Mouse (Mus musculus) embryonic facial prominence, embryonic 14.5 days (tissue): Measurements from ENCODE around the gene Tex264. TPM values are rescaled to one million over a fixed set of nuclear protein-coding genes. Genes with fewer than 3 reads are reported as not detected.

Experiments
- ATAC-seq: fragments of 200-750 bp; cut with Nextera tagmentation; 2 replicates; pipeline ENCODE4 v1.8.0; 2017; ENCODE audit warnings: low read depth, moderate number of reproducible peaks, moderate TSS enrichment
- DNase-seq: peaks from one replicate; pipeline ENCODE4 v3.0.0-alpha.2; 2015; ENCODE audit warnings: low spot score
- H3K27ac ChIP-seq: fragments of 300-500 bp; sonication (generic); replicated peaks from 2 replicates; pipeline ENCODE4 v1.5.1; 2014; ENCODE audit warnings: low read depth, mild to moderate bottlenecking, low read length, moderate library complexity
- H3K27me3 ChIP-seq: fragments of 300-500 bp; sonication (generic); replicated peaks from 2 replicates; pipeline ENCODE4 v1.6.1; 2014; ENCODE audit warnings: low read length; ENCODE audit not compliant: control insufficient read depth, insufficient read depth
- H3K36me3 ChIP-seq: fragments of 300-500 bp; sonication (generic); 2 replicates; pipeline ENCODE4 v1.6.1; 2014; ENCODE audit warnings: low read length, mixed read lengths; ENCODE audit not compliant: control insufficient read depth, insufficient read depth
- H3K4me1 ChIP-seq: fragments of 300-500 bp; sonication (generic); 2 replicates; pipeline ENCODE4 v1.6.1; 2014; ENCODE audit warnings: antibody characterized with exemption, low read length; ENCODE audit not compliant: control insufficient read depth, insufficient read depth
- H3K4me2 ChIP-seq: fragments of 300-500 bp; sonication (generic); 2 replicates; pipeline ENCODE4 v1.6.1; 2014; ENCODE audit warnings: low read depth, mild to moderate bottlenecking, low read length, moderate library complexity, mixed read lengths
- H3K4me3 ChIP-seq: fragments of 300-500 bp; sonication (generic); 2 replicates; pipeline ENCODE4 v1.5.1; 2014; ENCODE audit warnings: low read depth, mild to moderate bottlenecking, low read length
- H3K9ac ChIP-seq: fragments of 300-500 bp; sonication (generic); 2 replicates; pipeline ENCODE4 v1.6.1; 2014; ENCODE audit warnings: low read depth, mild to moderate bottlenecking, low read length, moderate library complexity, mixed read lengths
- H3K9me3 ChIP-seq: fragments of 300-500 bp; sonication (generic); 2 replicates; pipeline ENCODE4 v1.6.1; 2016; ENCODE audit warnings: low read length; ENCODE audit not compliant: control insufficient read depth
- WGBS: fragments of 180-500 bp; shearing (Covaris S2); extraction: QIAGEN DNeasy Blood & Tissue Kit; methylation state at CpG from one replicate; pipeline ENCODE4 v1.1.7; 2014; 5-methylcytosine and 5-hydroxymethylcytosine counted together
- polyA plus RNA-seq: library from polyadenylated mRNA; unstranded; fragments of >200 nt; fragmentation: Nextera tagmentation; extraction: Ambion mirVana; gene quantifications from 2 replicates; pipeline ENCODE4 v1.2.1, GENCODE M21; 2014

Gene Tex264
- 59.0 and 68.2 TPM in 2 replicates for polyA plus RNA-seq

- H3K27me3 ChIP-seq: no peaks in the 10 kb centered on the region
- peaks cover 12% of the 10 kb centered on the region for H3K4me1 ChIP-seq
- no peaks in the 10 kb centered on the region for H3K9me3 ChIP-seq
- peak within 1 kb of the TSS; percentile 84 for H3K4me3 ChIP-seq
- WGBS: under 1% methylated on average over 20 of the region's 86 CpGs
- H3K9ac ChIP-seq: peak within 1 kb of the TSS; percentile 85
- peak; percentile 91 for ATAC-seq
- H3K27ac ChIP-seq: peak within 1 kb of the TSS; percentile 87
- peak; percentile 94 for DNase-seq
- peak within 1 kb of the TSS; percentile 85 for H3K4me2 ChIP-seq
- H3K36me3 ChIP-seq: peaks cover 17% of the 10 kb centered on the region; the same call in 1 of the 2 replicates
Observed at GRCm38 (mm10) chr9:106685249-106686101, at the start of gene Tex264. TSS of gene Tex264 (minus strand) at chr9:106685927.

DNA sequence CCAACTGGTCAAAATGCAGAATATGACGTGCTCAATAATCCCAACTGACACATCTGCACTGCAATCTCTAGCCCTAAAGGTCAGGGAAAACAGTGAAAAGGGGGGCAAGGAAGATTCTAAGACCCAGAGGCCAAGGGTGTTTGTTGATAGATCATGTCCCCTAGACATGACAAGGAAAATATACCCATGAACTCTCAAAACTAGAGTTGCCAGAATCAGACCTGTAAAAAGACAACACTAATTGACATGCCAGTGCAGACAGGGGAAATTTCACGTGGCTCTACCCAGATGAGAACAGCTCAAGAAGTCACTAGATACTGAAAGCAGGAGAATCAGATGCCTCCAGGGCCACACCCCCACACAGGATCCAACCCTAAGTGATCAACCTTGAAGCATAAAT, 48.0 kb upstream of the Tex264 start:
- no peaks in the 10 kb centered on the region for H3K4me1 ChIP-seq
- no peaks in the 10 kb centered on the region for H3K27me3 ChIP-seq
- no peak overlapping the region for H3K27ac ChIP-seq
- no peak for DNase-seq
- no peaks in the 10 kb centered on the region for H3K9me3 ChIP-seq
- WGBS: 79% methylated on average over 2 of the region's 2 CpGs
- H3K4me2 ChIP-seq: no peak overlapping the region
- no peak overlapping the region for H3K9ac ChIP-seq
- no peaks in the 10 kb centered on the region for H3K36me3 ChIP-seq
- no peak overlapping the region for H3K4me3 ChIP-seq
- ATAC-seq: no peak

- H3K9ac ChIP-seq: no peak overlapping the region
- WGBS: 88% methylated on average over 2 of the region's 2 CpGs
- H3K4me3 ChIP-seq: no peak overlapping the region
- no peaks in the 10 kb centered on the region for H3K27me3 ChIP-seq
- ATAC-seq: no peak
- no peak overlapping the region for H3K27ac ChIP-seq
- DNase-seq: no peak
- H3K4me1 ChIP-seq: no peaks in the 10 kb centered on the region
- H3K9me3 ChIP-seq: no peaks in the 10 kb centered on the region
- H3K4me2 ChIP-seq: no peak overlapping the region
- H3K36me3 ChIP-seq: no peaks in the 10 kb centered on the region
Observed at GRCm38 (mm10) chr9:106729416-106729815, 43.7 kb upstream of the Tex264 start.

DNA sequence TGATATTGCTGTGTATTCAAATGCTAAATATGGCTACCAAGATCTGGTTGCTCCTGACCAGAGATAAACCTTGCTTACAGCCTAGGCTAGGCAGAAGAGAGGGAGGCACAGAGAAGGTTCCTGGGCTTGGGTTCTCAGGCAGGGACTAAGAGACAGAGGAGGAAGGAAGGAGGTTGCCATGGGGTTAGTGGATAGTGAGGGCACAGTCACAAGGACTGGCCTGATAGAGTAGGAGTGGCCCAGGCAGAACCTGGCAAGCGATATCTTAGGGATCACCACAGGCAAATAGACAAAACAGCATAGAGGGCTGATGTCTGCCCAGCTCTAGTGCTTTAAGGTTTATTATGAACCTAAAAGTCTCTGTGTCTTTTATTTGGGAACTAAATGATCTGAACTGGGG, 41.2 kb upstream of the Tex264 start:
- H3K4me1 ChIP-seq: no peaks in the 10 kb centered on the region
- WGBS: 95% methylated on average over 1 of the region's 1 CpGs
- DNase-seq: no peak
- no peak overlapping the region for H3K27ac ChIP-seq
- H3K4me2 ChIP-seq: no peak overlapping the region
- no peak for ATAC-seq
- H3K4me3 ChIP-seq: no peak overlapping the region
- H3K27me3 ChIP-seq: no peaks in the 10 kb centered on the region
- H3K9me3 ChIP-seq: no peaks in the 10 kb centered on the region
- H3K9ac ChIP-seq: no peak overlapping the region
- no peaks in the 10 kb centered on the region; the same call in 1 of the 2 replicates for H3K36me3 ChIP-seq

DNA sequence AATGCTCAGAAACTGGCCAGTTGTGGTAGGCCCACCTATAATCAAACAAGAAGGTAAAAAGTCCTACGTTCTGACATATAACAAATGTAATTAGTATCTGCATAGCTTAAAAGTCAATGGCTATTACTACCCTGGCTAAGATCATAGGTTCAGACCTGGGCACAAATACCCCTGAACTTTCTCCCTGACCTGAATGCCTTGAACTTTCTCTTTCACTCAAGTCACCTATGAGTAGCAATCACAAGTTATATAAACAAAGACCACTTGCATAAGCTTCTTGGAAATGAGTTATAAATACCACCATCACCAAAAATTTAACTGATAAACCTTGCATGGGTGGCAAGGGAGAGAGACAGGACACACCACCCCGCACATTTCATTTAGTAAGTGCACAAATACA, 39.7 kb upstream of the Tex264 start:
- ATAC-seq: no peak
- Histone ChIP-seq H3K4me2 (no peak overlapping the region), H3K27ac (no peak overlapping the region), H3K4me3 (no peak overlapping the region), H3K27me3 (no peaks in the 10 kb centered on the region), H3K4me1 (no peaks in the 10 kb centered on the region), H3K9ac (no peak overlapping the region), H3K9me3 (no peaks in the 10 kb centered on the region), H3K36me3 (peaks cover 9% of the 10 kb centered on the region)
- no peak for DNase-seq
- 93% methylated on average over 2 of the region's 2 CpGs for WGBS

- H3K27me3 ChIP-seq: no peaks in the 10 kb centered on the region
- no peak overlapping the region for H3K27ac ChIP-seq
- H3K4me1 ChIP-seq: no peaks in the 10 kb centered on the region
- no peak overlapping the region for H3K4me2 ChIP-seq
- peaks cover 14% of the 10 kb centered on the region for H3K36me3 ChIP-seq
- 90% methylated on average over 1 of the region's 1 CpGs for WGBS
- H3K4me3 ChIP-seq: no peak overlapping the region
- no peak for DNase-seq
- no peak overlapping the region for H3K9ac ChIP-seq
- ATAC-seq: no peak
- no peaks in the 10 kb centered on the region for H3K9me3 ChIP-seq
Observed at GRCm38 (mm10) chr9:106724864-106725263, 39.1 kb upstream of the Tex264 start.

- Histone ChIP-seq H3K4me3 (no peak overlapping the region), H3K9me3 (no peaks in the 10 kb centered on the region), H3K4me1 (no peaks in the 10 kb centered on the region), H3K27ac (no peak overlapping the region), H3K27me3 (no peaks in the 10 kb centered on the region), H3K36me3 (peaks cover 87% of the 10 kb centered on the region), H3K9ac (no peak overlapping the region), H3K4me2 (no peak overlapping the region)
- no peak for ATAC-seq
- no peak for DNase-seq
- WGBS: 86% methylated on average over 4 of the region's 4 CpGs
Observed at GRCm38 (mm10) chr9:106716729-106717128, 31.0 kb upstream of the Tex264 start.

DNA sequence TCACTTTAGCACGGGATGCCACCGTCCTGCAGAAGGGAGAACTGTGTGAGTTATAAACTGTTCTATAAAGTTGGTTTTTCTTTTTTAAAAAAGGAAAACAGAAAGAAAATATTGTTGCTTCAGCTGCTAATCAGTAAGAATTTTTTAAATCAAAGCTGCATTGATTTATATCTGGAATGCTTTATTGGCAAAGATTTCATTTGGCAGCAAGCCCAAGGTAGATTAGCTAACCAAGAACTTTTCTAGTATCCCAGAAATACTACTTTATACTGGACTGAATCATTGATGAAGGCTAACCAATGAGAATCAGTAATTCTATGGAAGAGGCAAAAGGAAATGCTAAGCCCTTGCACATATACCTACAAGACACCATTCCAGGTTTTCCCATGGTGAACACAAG, 30.5 kb upstream of the Tex264 start:
- Histone ChIP-seq H3K4me3 (no peak overlapping the region), H3K9ac (no peak overlapping the region), H3K4me2 (no peak overlapping the region), H3K27me3 (no peaks in the 10 kb centered on the region), H3K9me3 (no peaks in the 10 kb centered on the region), H3K27ac (no peak overlapping the region), H3K36me3 (peaks cover 85% of the 10 kb centered on the region), H3K4me1 (no peaks in the 10 kb centered on the region)
- no peak for DNase-seq
- no peak for ATAC-seq
- WGBS: 85% methylated on average over 2 of the region's 2 CpGs

DNA sequence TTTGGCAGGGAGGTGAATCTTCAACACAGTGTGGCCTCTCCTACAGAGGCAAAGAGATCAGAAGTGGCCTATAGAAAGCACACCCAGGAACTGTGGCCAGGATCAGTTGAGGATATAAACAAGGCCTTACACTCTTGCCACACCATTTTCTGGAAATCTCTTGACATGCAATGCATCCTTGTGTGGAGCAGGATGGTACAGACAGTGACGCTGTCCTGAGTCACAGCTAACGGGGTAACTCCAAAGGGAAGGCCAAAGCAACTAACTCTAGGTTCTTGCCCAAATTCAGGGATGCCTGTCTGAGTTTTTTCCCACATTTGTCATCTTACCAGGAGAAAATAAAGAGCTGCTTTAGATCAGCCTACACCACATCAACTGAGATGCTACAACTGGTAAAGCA, 26.7 kb upstream of the Tex264 start:
- H3K4me3 ChIP-seq: no peak overlapping the region
- no peaks in the 10 kb centered on the region for H3K4me1 ChIP-seq
- ATAC-seq (no peak), DNase-seq (no peak)
- no peaks in the 10 kb centered on the region for H3K27me3 ChIP-seq
- H3K4me2 ChIP-seq: no peak overlapping the region
- H3K9me3 ChIP-seq: no peaks in the 10 kb centered on the region
- H3K27ac ChIP-seq: no peak overlapping the region
- WGBS: 91% methylated on average over 2 of the region's 2 CpGs
- no peak overlapping the region for H3K9ac ChIP-seq
- H3K36me3 ChIP-seq: peaks cover 87% of the 10 kb centered on the region
